Mouse (Mus musculus): ENCODE results near the gene Baiap2. TPM values are rescaled to one million over a fixed set of nuclear protein-coding genes. Genes with fewer than 3 reads are reported as not detected.

Gene Baiap2
- polyA plus RNA-seq, 1 experiment from 2014 or later, result 18.2 TPM

DNA sequence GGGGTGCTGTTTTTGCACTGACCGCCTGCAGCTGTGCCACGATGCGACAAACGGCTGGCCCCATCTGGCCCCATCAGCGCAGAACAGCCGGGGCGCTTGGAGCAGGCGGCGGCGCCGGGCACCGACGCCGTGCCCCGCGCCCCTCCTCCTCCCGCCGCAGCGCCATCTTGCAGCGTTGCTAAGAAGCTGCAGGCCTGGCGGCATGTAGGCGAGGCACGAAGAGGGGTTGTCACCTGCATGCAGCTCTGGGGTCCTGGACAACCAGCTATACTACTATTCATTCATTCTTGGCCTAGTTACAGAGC lies 105.6 kb downstream of the Baiap2 start:
- Histone ChIP-seq H3K9me3 (ENCODE audit: control insufficient read depth, low read length) (no peaks in the 10 kb centered on the region), H3K27me3 (ENCODE audit: control insufficient read depth, insufficient read depth, low read length) (peaks cover 25% of the 10 kb centered on the region), H3K4me1 (ENCODE audit: control insufficient read depth, insufficient read depth, low read length) (peaks cover 19% of the 10 kb centered on the region), H3K4me2 (replicated peaks; ENCODE audit: low read depth, low read length) (peak overlapping the region; percentile 95), H3K9ac (ENCODE audit: low read depth, low read length) (peak overlapping the region; percentile 23; the same call in 1 of the 2 replicates), H3K36me3 (ENCODE audit: control insufficient read depth, insufficient read depth, low read length) (no peaks in the 10 kb centered on the region), H3K27ac (ENCODE audit: low read depth, low read length) (no peak overlapping the region), H3K4me3 (ENCODE audit: low read length) (peak overlapping the region; percentile 15; the same call in 1 of the 2 replicates)
- 4% methylated on average over 23 of the region's 23 CpGs for WGBS
- ATAC-seq (ENCODE audit: low FRiP score, low TSS enrichment), result no peak

DNA sequence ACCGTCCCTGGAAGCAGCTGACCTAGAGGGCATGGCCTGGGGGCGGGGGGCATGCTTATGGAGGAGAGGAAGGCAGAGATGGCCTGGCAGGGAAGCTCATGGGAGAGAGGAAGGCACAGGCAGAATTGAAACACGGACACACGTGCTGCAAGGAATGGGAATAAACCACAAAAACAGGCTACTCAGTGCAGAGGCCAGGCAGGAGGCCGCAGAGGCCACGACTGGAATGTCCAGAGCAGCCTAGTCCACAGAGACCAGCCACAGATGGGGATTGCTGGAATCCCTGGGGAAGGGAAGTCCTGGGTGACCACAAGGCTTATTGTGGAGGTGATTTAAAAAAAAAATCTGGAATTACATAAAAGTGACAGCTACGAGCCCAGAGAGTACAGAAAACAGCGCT lies 106.5 kb downstream of the Baiap2 start:
- peaks cover 19% of the 10 kb centered on the region for H3K4me1 ChIP-seq (ENCODE audit: control insufficient read depth, insufficient read depth, low read length)

GRCm38 (mm10) chr11:120051124-120051811 lies 108.7 kb downstream of the Baiap2 start:
- Histone ChIP-seq H3K36me3 (ENCODE audit: control insufficient read depth, insufficient read depth, low read length) (no peaks in the 10 kb centered on the region), H3K4me3 (ENCODE audit: low read length) (no peak overlapping the region), H3K4me1 (ENCODE audit: control insufficient read depth, insufficient read depth, low read length) (peaks cover 14% of the 10 kb centered on the region), H3K27me3 (ENCODE audit: control insufficient read depth, insufficient read depth, low read length) (peaks cover 24% of the 10 kb centered on the region), H3K9ac (ENCODE audit: low read depth, low read length) (no peak overlapping the region), H3K27ac (ENCODE audit: low read depth, low read length) (no peak overlapping the region), H3K4me2 (replicated peaks; ENCODE audit: low read depth, low read length) (no peak overlapping the region), H3K9me3 (ENCODE audit: control insufficient read depth, low read length) (no peaks in the 10 kb centered on the region)
- ATAC-seq (ENCODE audit: low FRiP score, low TSS enrichment), result 0 out of 2 replicates have a peak, but pooled peaks have one; percentile 28
- 45% methylated on average over 14 of the region's 14 CpGs for WGBS

More for the DNA sequence above, 106.5 kb downstream of the Baiap2 start:
- peaks cover 25% of the 10 kb centered on the region for H3K27me3 ChIP-seq (ENCODE audit: control insufficient read depth, insufficient read depth, low read length)
- no peak overlapping the region for H3K27ac ChIP-seq (ENCODE audit: low read depth, low read length)
- no peak overlapping the region for H3K4me2 ChIP-seq (replicated peaks; ENCODE audit: low read depth, low read length)
- H3K9me3 ChIP-seq (ENCODE audit: control insufficient read depth, low read length), result no peaks in the 10 kb centered on the region
- H3K36me3 ChIP-seq (ENCODE audit: control insufficient read depth, insufficient read depth, low read length), result no peaks in the 10 kb centered on the region
- ATAC-seq (ENCODE audit: low FRiP score, low TSS enrichment), result no peak
- no peak overlapping the region for H3K4me3 ChIP-seq (ENCODE audit: low read length)
- H3K9ac ChIP-seq (ENCODE audit: low read depth, low read length), result no peak overlapping the region
- WGBS, result 84% methylated on average over 8 of the region's 8 CpGs

DNA sequence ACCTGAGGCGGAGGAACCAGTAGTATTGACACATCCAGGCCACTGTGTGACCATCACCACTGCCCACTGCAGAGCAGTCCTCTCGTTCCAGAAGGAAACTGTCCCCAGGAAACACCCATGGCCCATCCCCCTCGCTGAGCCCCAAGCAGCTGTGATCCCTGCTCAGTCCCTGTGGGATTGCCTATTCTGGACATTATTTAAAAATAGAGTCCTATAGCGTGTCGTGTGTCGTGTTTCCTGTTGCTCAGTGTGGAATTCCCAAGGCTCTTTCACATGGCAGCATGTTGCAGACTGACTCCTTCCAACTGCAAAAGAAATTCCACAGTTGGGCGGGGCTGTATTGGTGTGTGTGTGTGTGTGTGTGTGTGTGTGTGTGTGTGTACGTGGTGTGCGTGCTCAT lies 109.7 kb downstream of the Baiap2 start:
- no peak overlapping the region for H3K4me3 ChIP-seq (ENCODE audit: low read length)
- no peaks in the 10 kb centered on the region for H3K9me3 ChIP-seq (ENCODE audit: control insufficient read depth, low read length)
- no peak overlapping the region for H3K4me2 ChIP-seq (replicated peaks; ENCODE audit: low read depth, low read length)
- no peaks in the 10 kb centered on the region for H3K36me3 ChIP-seq (ENCODE audit: control insufficient read depth, insufficient read depth, low read length)
- WGBS, result 70% methylated on average over 9 of the region's 9 CpGs
- ATAC-seq (ENCODE audit: low FRiP score, low TSS enrichment), result no peak
- peaks cover 9% of the 10 kb centered on the region; the same call in 1 of the 2 replicates for H3K4me1 ChIP-seq (ENCODE audit: control insufficient read depth, insufficient read depth, low read length)
- peaks cover 19% of the 10 kb centered on the region for H3K27me3 ChIP-seq (ENCODE audit: control insufficient read depth, insufficient read depth, low read length)
- H3K9ac ChIP-seq (ENCODE audit: low read depth, low read length), result no peak overlapping the region
- H3K27ac ChIP-seq (ENCODE audit: low read depth, low read length), result no peak overlapping the region

GRCm38 (mm10) chr11:120053846-120054245 lies 111.3 kb downstream of the Baiap2 start:
- ATAC-seq (ENCODE audit: low FRiP score, low TSS enrichment), result no peak
- Histone ChIP-seq H3K9me3 (ENCODE audit: control insufficient read depth, low read length) (no peaks in the 10 kb centered on the region), H3K9ac (ENCODE audit: low read depth, low read length) (no peak overlapping the region), H3K27me3 (ENCODE audit: control insufficient read depth, insufficient read depth, low read length) (peaks cover 4% of the 10 kb centered on the region; the same call in 1 of the 2 replicates), H3K4me2 (replicated peaks; ENCODE audit: low read depth, low read length) (no peak overlapping the region), H3K4me1 (ENCODE audit: control insufficient read depth, insufficient read depth, low read length) (no peaks in the 10 kb centered on the region), H3K4me3 (ENCODE audit: low read length) (no peak overlapping the region), H3K27ac (ENCODE audit: low read depth, low read length) (no peak overlapping the region), H3K36me3 (ENCODE audit: control insufficient read depth, insufficient read depth, low read length) (no peaks in the 10 kb centered on the region)
- 83% methylated on average over 4 of the region's 4 CpGs for WGBS

- H3K4me2 ChIP-seq (replicated peaks; ENCODE audit: low read depth, low read length), result no peak overlapping the region
- 84% methylated on average over 12 of the region's 12 CpGs for WGBS
- no peaks in the 10 kb centered on the region for H3K4me1 ChIP-seq (ENCODE audit: control insufficient read depth, insufficient read depth, low read length)
- no peaks in the 10 kb centered on the region for H3K36me3 ChIP-seq (ENCODE audit: control insufficient read depth, insufficient read depth, low read length)
- no peaks in the 10 kb centered on the region for H3K27me3 ChIP-seq (ENCODE audit: control insufficient read depth, insufficient read depth, low read length)
- no peaks in the 10 kb centered on the region for H3K9me3 ChIP-seq (ENCODE audit: control insufficient read depth, low read length)
- no peak for ATAC-seq (ENCODE audit: low FRiP score, low TSS enrichment)
- H3K4me3 ChIP-seq (ENCODE audit: low read length), result no peak overlapping the region
- no peak overlapping the region for H3K27ac ChIP-seq (ENCODE audit: low read depth, low read length)
- H3K9ac ChIP-seq (ENCODE audit: low read depth, low read length), result no peak overlapping the region
These were observed 113.6 kb downstream of the Baiap2 start for GRCm38 (mm10) chr11:120055953-120056732.

MicroRNAs within 50 kb of the gene (microRNA counts, 519-probe panel; counts per million panel counts)
- not detected for microRNA mmu-miR-338-3p
- microRNA mmu-miR-338-5p, result not detected

Small RNA genes within 50 kb of the gene (microRNA-seq; reads per million reads assigned to microRNA genes)
- gene Mir3065 (not detected), gene Mir338 (not detected)

Other genes with a start within 250 kb of the Baiap2 start
- 87.1 and 94.0 TPM in 2 replicates for gene Chmp6, start 29.3 kb upstream of the Baiap2 start, polyA plus RNA-seq (2014; fragmentation: Nextera tagmentation; extraction: Ambion mirVana)
- gene Aatk, start 104.4 kb downstream of the Baiap2 start, polyA plus RNA-seq (2014; fragmentation: Nextera tagmentation; extraction: Ambion mirVana), result 1.3 and 1.9 TPM in 2 replicates
- gene Cep131, start 144.1 kb downstream of the Baiap2 start, polyA plus RNA-seq (2014; fragmentation: Nextera tagmentation; extraction: Ambion mirVana), result 19.9 and 28.1 TPM in 2 replicates
- 12.2 and 15.6 TPM in 2 replicates for gene Tepsin, start 156.0 kb downstream of the Baiap2 start, polyA plus RNA-seq (2014; fragmentation: Nextera tagmentation; extraction: Ambion mirVana)
- gene Ndufaf8, start 156.2 kb downstream of the Baiap2 start, polyA plus RNA-seq (2014; fragmentation: Nextera tagmentation; extraction: Ambion mirVana), result 97.3 and 115 TPM in 2 replicates
- gene Slc38a10, start 208.6 kb downstream of the Baiap2 start, polyA plus RNA-seq (2014; fragmentation: Nextera tagmentation; extraction: Ambion mirVana), result 81.2 and 89.0 TPM in 2 replicates

Measured in kidney, embryonic 14.5 days (tissue).